8 mouse cellular contexts compared by ENCODE assay signal in genomic region chr15:85832599-85832998, GRCm38 (mm10). TPM values are rescaled to one million over a fixed set of nuclear protein-coding genes. Genes with fewer than 3 reads are reported as not detected.
DNase-seq lines count a peak whose midpoint lies in the region; ATAC-seq lines count a peak whose summit lies in the region.

No protein-coding gene starts in this region.

- peak overlapping the region; percentile 70 for H3K4me3 ChIP-seq in kidney, embryonic 15.5 days (replicated peaks)
- H3K4me3 ChIP-seq in embryonic facial prominence, embryonic 11.5 days (ENCODE audit: low read depth, low read length): peak overlapping the region; percentile 55
- peak overlapping the region; percentile 63 for H3K4me3 ChIP-seq in hindbrain, embryonic 15.5 days
- peak overlapping the region; percentile 62 for H3K4me3 ChIP-seq in midbrain, embryonic 13.5 days (replicated peaks)

- no peak for ATAC-seq in kidney, embryonic 15.5 days (replicated peaks; ENCODE audit: low FRiP score)
- ATAC-seq in embryonic facial prominence, embryonic 11.5 days (replicated peaks; ENCODE audit: insufficient number of reproducible peaks, low FRiP score, low TSS enrichment, low read depth): no peak
- ATAC-seq in hindbrain, embryonic 15.5 days (ENCODE audit: low FRiP score, low read depth): no peak
- ATAC-seq in midbrain, embryonic 13.5 days: no peak

- H3K4me2 ChIP-seq in kidney, embryonic 15.5 days: peak overlapping the region; percentile 83
- H3K4me2 ChIP-seq in embryonic facial prominence, embryonic 11.5 days (ENCODE audit: low read depth, low read length): peak overlapping the region; percentile 77
- H3K4me2 ChIP-seq in hindbrain, embryonic 15.5 days: peak overlapping the region; percentile 94
- H3K4me2 ChIP-seq in midbrain, embryonic 13.5 days (replicated peaks): peak overlapping the region; percentile 72

- H3K27ac ChIP-seq in kidney, embryonic 15.5 days: peak overlapping the region; percentile 60; the same call in 1 of the 2 replicates
- no peak overlapping the region for H3K27ac ChIP-seq in embryonic facial prominence, embryonic 11.5 days (replicated peaks; ENCODE audit: low read depth, low read length)
- no peak overlapping the region for H3K27ac ChIP-seq in hindbrain, embryonic 15.5 days (replicated peaks)
- no peak overlapping the region for H3K27ac ChIP-seq in midbrain, embryonic 13.5 days

- DNase-seq in kidney, adult 9 months: no peak
- no peak for DNase-seq in embryonic facial prominence, embryonic 11.5 days (ENCODE audit: low spot score)
- DNase-seq in adrenal gland, postnatal 25 days: no peak
- no peak for DNase-seq in ovary, postnatal 36 days (ENCODE audit: low spot score)
- no peak for DNase-seq in cerebellum, postnatal 25 days

- H3K9ac ChIP-seq in kidney, embryonic 15.5 days: peak overlapping the region; percentile 57
- H3K9ac ChIP-seq in embryonic facial prominence, embryonic 11.5 days (replicated peaks; ENCODE audit: low read length): peak overlapping the region; percentile 63
- H3K9ac ChIP-seq in hindbrain, embryonic 15.5 days: peak overlapping the region; percentile 59
- H3K9ac ChIP-seq in midbrain, embryonic 13.5 days (replicated peaks): peak overlapping the region; percentile 67

- no peaks in the 10 kb centered on the region for H3K9me3 ChIP-seq in kidney, embryonic 15.5 days (replicated peaks)
- no peaks in the 10 kb centered on the region for H3K9me3 ChIP-seq in embryonic facial prominence, embryonic 11.5 days (replicated peaks; ENCODE audit: control insufficient read depth, low read length)
- H3K9me3 ChIP-seq in hindbrain, embryonic 15.5 days: no peaks in the 10 kb centered on the region
- no peaks in the 10 kb centered on the region for H3K9me3 ChIP-seq in midbrain, embryonic 13.5 days

- H3K27me3 ChIP-seq in kidney, embryonic 15.5 days: no peaks in the 10 kb centered on the region
- no peaks in the 10 kb centered on the region for H3K27me3 ChIP-seq in embryonic facial prominence, embryonic 11.5 days (ENCODE audit: control insufficient read depth, insufficient read depth, low read length)
- H3K27me3 ChIP-seq in hindbrain, embryonic 15.5 days: no peaks in the 10 kb centered on the region
- no peaks in the 10 kb centered on the region for H3K27me3 ChIP-seq in midbrain, embryonic 13.5 days

- 0 out of 2 replicates have a peak, but pooled peaks cover 5% of the 10 kb centered on the region for H3K36me3 ChIP-seq in kidney, embryonic 15.5 days
- no peaks in the 10 kb centered on the region for H3K36me3 ChIP-seq in embryonic facial prominence, embryonic 11.5 days (replicated peaks; ENCODE audit: control insufficient read depth, insufficient read depth, low read depth, low read length)
- no peaks in the 10 kb centered on the region for H3K36me3 ChIP-seq in hindbrain, embryonic 15.5 days
- no peaks in the 10 kb centered on the region for H3K36me3 ChIP-seq in midbrain, embryonic 13.5 days

- H3K4me1 ChIP-seq in kidney, embryonic 15.5 days: peaks cover 14% of the 10 kb centered on the region
- no peaks in the 10 kb centered on the region for H3K4me1 ChIP-seq in embryonic facial prominence, embryonic 11.5 days (ENCODE audit: control insufficient read depth, insufficient read depth, low read length)
- peaks cover 14% of the 10 kb centered on the region for H3K4me1 ChIP-seq in hindbrain, embryonic 15.5 days (replicated peaks)
- peaks cover 12% of the 10 kb centered on the region for H3K4me1 ChIP-seq in midbrain, embryonic 13.5 days (replicated peaks)

- WGBS in kidney, embryonic 15.5 days: 43% methylated on average over 8 of the region's 8 CpGs
- 48% methylated on average over 8 of the region's 8 CpGs for WGBS in embryonic facial prominence, embryonic 11.5 days
- WGBS in hindbrain, embryonic 15.5 days: 53% methylated on average over 8 of the region's 8 CpGs
- 53% methylated on average over 8 of the region's 8 CpGs for WGBS in midbrain, embryonic 13.5 days

RNA-seq across cellular contexts. Expression of gene Ttc38, which starts 0.5 kb away (rescaled TPM):
- polyA plus RNA-seq in kidney, embryonic 15.5 days (2015; fragmentation: Nextera tagmentation; extraction: Ambion mirVana): 6.3 and 6.7 TPM in 2 replicates
- polyA plus RNA-seq in embryonic facial prominence, embryonic 11.5 days (2014; fragmentation: Nextera tagmentation; extraction: Ambion mirVana): 3.2 and 3.8 TPM in 2 replicates
- polyA plus RNA-seq in hindbrain, embryonic 15.5 days (2015; fragmentation: Nextera tagmentation; extraction: Ambion mirVana): 2.9 and 3.6 TPM in 2 replicates
- polyA plus RNA-seq in midbrain, embryonic 13.5 days (2015; fragmentation: Nextera tagmentation; extraction: Ambion mirVana): 4.8 and 5.0 TPM in 2 replicates
- total RNA-seq in adrenal gland, postnatal 25 days (2021): 13.5 and 23.4 TPM in 2 replicates

RNA-seq across cellular contexts. Expression of gene Pkdrej, which starts 11.1 kb away (rescaled TPM):
- 0.14 and 0.15 TPM in 2 replicates for polyA plus RNA-seq in kidney, embryonic 15.5 days (2015; fragmentation: Nextera tagmentation; extraction: Ambion mirVana)
- 0.11 TPM in 1 of 2 replicates, not detected in the other for polyA plus RNA-seq in embryonic facial prominence, embryonic 11.5 days (2014; fragmentation: Nextera tagmentation; extraction: Ambion mirVana)
- 0.04 and 0.08 TPM in 2 replicates for polyA plus RNA-seq in hindbrain, embryonic 15.5 days (2015; fragmentation: Nextera tagmentation; extraction: Ambion mirVana)
- 0.03 TPM in 1 of 2 replicates, not detected in the other for polyA plus RNA-seq in midbrain, embryonic 13.5 days (2015; fragmentation: Nextera tagmentation; extraction: Ambion mirVana)
- 0.19 and 0.43 TPM in 2 replicates for total RNA-seq in adrenal gland, postnatal 25 days (2021)

RNA-seq across cellular contexts. Expression of gene Cdpf1, which starts 21.1 kb away (rescaled TPM):
- 29.5 and 32.5 TPM in 2 replicates for polyA plus RNA-seq in kidney, embryonic 15.5 days (2015; fragmentation: Nextera tagmentation; extraction: Ambion mirVana)
- polyA plus RNA-seq in embryonic facial prominence, embryonic 11.5 days (2014; fragmentation: Nextera tagmentation; extraction: Ambion mirVana): 22.1 and 23.6 TPM in 2 replicates
- 19.8 and 20.7 TPM in 2 replicates for polyA plus RNA-seq in hindbrain, embryonic 15.5 days (2015; fragmentation: Nextera tagmentation; extraction: Ambion mirVana)
- 17.2 and 21.2 TPM in 2 replicates for polyA plus RNA-seq in midbrain, embryonic 13.5 days (2015; fragmentation: Nextera tagmentation; extraction: Ambion mirVana)
- total RNA-seq in adrenal gland, postnatal 25 days (2021): 23.9 and 32.4 TPM in 2 replicates

RNA-seq across cellular contexts. Expression of gene Gtse1, which starts 26.9 kb away (rescaled TPM):
- 30.3 and 30.8 TPM in 2 replicates for polyA plus RNA-seq in kidney, embryonic 15.5 days (2015; fragmentation: Nextera tagmentation; extraction: Ambion mirVana)
- 35.7 and 38.0 TPM in 2 replicates for polyA plus RNA-seq in embryonic facial prominence, embryonic 11.5 days (2014; fragmentation: Nextera tagmentation; extraction: Ambion mirVana)
- polyA plus RNA-seq in hindbrain, embryonic 15.5 days (2015; fragmentation: Nextera tagmentation; extraction: Ambion mirVana): 7.5 and 8.7 TPM in 2 replicates
- polyA plus RNA-seq in midbrain, embryonic 13.5 days (2015; fragmentation: Nextera tagmentation; extraction: Ambion mirVana): 12.8 and 14.9 TPM in 2 replicates
- 2.3 and 3.8 TPM in 2 replicates for total RNA-seq in adrenal gland, postnatal 25 days (2021)

RNA-seq across cellular contexts. Expression of gene Trmu, which starts 46.5 kb away (rescaled TPM):
- 39.4 and 50.4 TPM in 2 replicates for polyA plus RNA-seq in kidney, embryonic 15.5 days (2015; fragmentation: Nextera tagmentation; extraction: Ambion mirVana)
- 30.7 and 31.6 TPM in 2 replicates for polyA plus RNA-seq in embryonic facial prominence, embryonic 11.5 days (2014; fragmentation: Nextera tagmentation; extraction: Ambion mirVana)
- polyA plus RNA-seq in hindbrain, embryonic 15.5 days (2015; fragmentation: Nextera tagmentation; extraction: Ambion mirVana): 45.7 and 50.8 TPM in 2 replicates
- polyA plus RNA-seq in midbrain, embryonic 13.5 days (2015; fragmentation: Nextera tagmentation; extraction: Ambion mirVana): 48.8 and 53.9 TPM in 2 replicates
- total RNA-seq in adrenal gland, postnatal 25 days (2021): 31.0 and 34.2 TPM in 2 replicates
